Mouse (Mus musculus) embryonic facial prominence, embryonic 12.5 days (tissue): ENCODE data around the gene A630089N07Rik. TPM values are rescaled to one million over a fixed set of nuclear protein-coding genes. Genes with fewer than 3 reads are reported as not detected.

ENCODE experiments used
- ATAC-seq: fragments of 200-750 bp; cut with Nextera tagmentation; 2 replicates; pipeline ENCODE4 v1.8.0; 2017; ENCODE audit not compliant: insufficient number of reproducible peaks, insufficient read depth, low FRiP score, low TSS enrichment
- H3K27ac ChIP-seq: fragments of 300-500 bp; sonication (generic); 2 replicates; pipeline ENCODE4 v1.5.1; 2016; ENCODE audit warnings: mild to moderate bottlenecking
- H3K27me3 ChIP-seq: fragments of 300-500 bp; sonication (generic); 2 replicates; pipeline ENCODE4 v1.6.1; 2016; ENCODE audit warnings: mild to moderate bottlenecking, moderate library complexity
- H3K36me3 ChIP-seq: fragments of 300-500 bp; sonication (generic); 2 replicates; pipeline ENCODE4 v1.6.1; 2016; ENCODE audit warnings: mild to moderate bottlenecking
- H3K4me1 ChIP-seq: fragments of 300-500 bp; sonication (generic); 2 replicates; pipeline ENCODE4 v1.6.1; 2016
- H3K4me2 ChIP-seq: fragments of 300-500 bp; sonication (generic); replicated peaks from 2 replicates; pipeline ENCODE4 v1.6.1; 2016; ENCODE audit warnings: mild to moderate bottlenecking, moderate library complexity
- H3K4me3 ChIP-seq: fragments of 300-500 bp; sonication (generic); 2 replicates; pipeline ENCODE4 v1.5.1; 2016; ENCODE audit warnings: mild to moderate bottlenecking
- H3K9ac ChIP-seq: fragments of 300-500 bp; sonication (generic); 2 replicates; pipeline ENCODE4 v1.6.1; 2016; ENCODE audit warnings: mild to moderate bottlenecking, moderate library complexity
- H3K9me3 ChIP-seq: fragments of 300-500 bp; sonication (generic); 2 replicates; pipeline ENCODE4 v1.6.1; 2016; ENCODE audit warnings: mild to moderate bottlenecking, moderate library complexity
- WGBS: fragments of 180-500 bp; shearing (Covaris S2); methylation state at CpG from one replicate; pipeline ENCODE4 v1.1.7; 2016; 5-methylcytosine and 5-hydroxymethylcytosine counted together
- polyA plus RNA-seq: library from polyadenylated mRNA; unstranded; fragments of >200 nt; fragmentation: Nextera tagmentation; extraction: Ambion mirVana; gene quantifications from 2 replicates; pipeline ENCODE4 v1.2.1, GENCODE M21; 2016

A630089N07Rik gene
- polyA plus RNA-seq, 1 experiment from 2014 or later = 31.3 TPM

GRCm38 (mm10) chr16:97961381-97962150 is 120.7 kb downstream of the A630089N07Rik start:
- Histone ChIP-seq H3K27ac (peak overlapping the region; percentile 95), H3K4me3 (peak overlapping the region; percentile 90), H3K9ac (peak overlapping the region; percentile 89), H3K27me3 (no peaks in the 10 kb centered on the region), H3K4me2 (peak overlapping the region; percentile 89), H3K4me1 (peaks cover 12% of the 10 kb centered on the region; the same call in 1 of the 2 replicates), H3K9me3 (no peaks in the 10 kb centered on the region), H3K36me3 (no peaks in the 10 kb centered on the region)
- WGBS = 11% methylated on average over 27 of the region's 36 CpGs
- ATAC-seq = peak; percentile 22; the same call in 1 of the 2 replicates

DNA sequence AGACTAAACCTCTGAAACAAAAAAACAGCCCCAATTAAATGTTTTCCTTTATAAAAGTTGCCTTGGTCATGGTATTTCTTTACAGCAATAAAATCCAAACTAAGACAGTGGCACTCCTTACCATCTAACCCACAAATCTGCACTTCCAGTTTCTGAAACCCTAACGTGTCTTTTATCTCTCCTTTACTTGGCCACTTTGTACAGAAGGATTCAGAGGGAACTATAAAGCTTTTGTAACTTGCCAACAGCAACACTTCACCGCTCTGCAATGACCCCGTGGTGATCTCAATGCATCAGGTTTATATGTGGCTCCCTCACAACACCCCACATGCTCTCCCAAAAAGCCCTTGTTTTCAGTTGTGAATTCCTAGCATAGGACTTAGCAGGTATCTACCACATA is 121.9 kb downstream of the A630089N07Rik start:
- ATAC-seq = no peak
- WGBS = 94% methylated on average over 3 of the region's 3 CpGs
- H3K9me3 ChIP-seq = no peaks in the 10 kb centered on the region
- no peak overlapping the region for H3K9ac ChIP-seq
- H3K4me1 ChIP-seq = peaks cover 12% of the 10 kb centered on the region; the same call in 1 of the 2 replicates
- peaks cover 9% of the 10 kb centered on the region; the same call in 1 of the 2 replicates for H3K36me3 ChIP-seq
- H3K27me3 ChIP-seq = no peaks in the 10 kb centered on the region
- no peak overlapping the region for H3K4me3 ChIP-seq
- no peak overlapping the region for H3K27ac ChIP-seq
- H3K4me2 ChIP-seq = no peak overlapping the region

GRCm38 (mm10) chr16:97958401-97958973 is 123.8 kb downstream of the A630089N07Rik start:
- ATAC-seq = no peak
- Histone ChIP-seq H3K4me1 (peaks cover 12% of the 10 kb centered on the region; the same call in 1 of the 2 replicates), H3K27ac (no peak overlapping the region), H3K36me3 (peaks cover 9% of the 10 kb centered on the region; the same call in 1 of the 2 replicates), H3K9me3 (no peaks in the 10 kb centered on the region), H3K27me3 (no peaks in the 10 kb centered on the region), H3K4me3 (no peak overlapping the region), H3K4me2 (no peak overlapping the region), H3K9ac (no peak overlapping the region)

GRCm38 (mm10) chr16:97957626-97958025 is 124.6 kb downstream of the A630089N07Rik start:
- Histone ChIP-seq H3K27ac (no peak overlapping the region), H3K4me1 (peaks cover 12% of the 10 kb centered on the region; the same call in 1 of the 2 replicates)
- ATAC-seq = no peak

DNA sequence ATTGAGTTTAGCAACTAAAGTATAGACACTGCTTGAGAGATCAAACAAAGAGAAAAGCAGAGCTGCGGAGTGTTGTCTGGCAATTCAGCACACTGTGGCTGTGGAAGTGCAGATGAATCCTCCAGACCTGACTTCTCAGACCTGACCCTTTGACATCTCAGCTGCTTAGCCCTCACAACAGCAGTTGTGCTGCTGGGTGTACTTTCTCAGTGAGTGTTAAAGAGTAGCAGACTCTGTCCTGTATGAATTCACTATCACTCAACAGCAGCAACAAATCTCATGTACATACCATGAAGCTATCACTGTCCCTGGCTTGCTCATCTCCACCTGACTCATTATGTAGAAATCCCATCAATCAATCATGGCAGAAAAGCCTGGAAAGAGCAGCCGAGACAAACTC is 126.2 kb downstream of the A630089N07Rik start:
- 90% methylated on average over 2 of the region's 2 CpGs for WGBS
- ATAC-seq = no peak
- H3K27me3 ChIP-seq = no peaks in the 10 kb centered on the region
- H3K27ac ChIP-seq = no peak overlapping the region
- H3K4me1 ChIP-seq = peaks cover 8% of the 10 kb centered on the region; the same call in 1 of the 2 replicates
- H3K4me2 ChIP-seq = no peak overlapping the region
- no peak overlapping the region for H3K9ac ChIP-seq
- no peak overlapping the region for H3K4me3 ChIP-seq
- H3K9me3 ChIP-seq = no peaks in the 10 kb centered on the region
- H3K36me3 ChIP-seq = peaks cover 29% of the 10 kb centered on the region

More at GRCm38 (mm10) chr16:97957626-97958025, 124.6 kb downstream of the A630089N07Rik start:
- Histone ChIP-seq H3K4me2 (no peak overlapping the region), H3K36me3 (peaks cover 13% of the 10 kb centered on the region), H3K27me3 (no peaks in the 10 kb centered on the region), H3K9ac (no peak overlapping the region), H3K4me3 (no peak overlapping the region), H3K9me3 (no peaks in the 10 kb centered on the region)

- no peak for ATAC-seq
- H3K9me3 ChIP-seq = no peaks in the 10 kb centered on the region
- no peak overlapping the region for H3K9ac ChIP-seq
- no peak overlapping the region for H3K27ac ChIP-seq
- 94% methylated on average over 2 of the region's 2 CpGs for WGBS
- no peaks in the 10 kb centered on the region for H3K27me3 ChIP-seq
- H3K4me1 ChIP-seq = peaks cover 8% of the 10 kb centered on the region; the same call in 1 of the 2 replicates
- H3K4me3 ChIP-seq = no peak overlapping the region
- peaks cover 50% of the 10 kb centered on the region for H3K36me3 ChIP-seq
- H3K4me2 ChIP-seq = no peak overlapping the region
Measured at GRCm38 (mm10) chr16:97953300-97953699, 128.9 kb downstream of the A630089N07Rik start.

- Histone ChIP-seq H3K4me2 (no peak overlapping the region), H3K4me1 (peaks cover 5% of the 10 kb centered on the region; the same call in 1 of the 2 replicates), H3K27me3 (no peaks in the 10 kb centered on the region), H3K9me3 (no peaks in the 10 kb centered on the region), H3K4me3 (no peak overlapping the region), H3K27ac (no peak overlapping the region), H3K36me3 (peaks cover 50% of the 10 kb centered on the region), H3K9ac (no peak overlapping the region)
- WGBS = 86% methylated on average over 9 of the region's 9 CpGs
- ATAC-seq = no peak
Measured at GRCm38 (mm10) chr16:97952801-97953200, 129.4 kb downstream of the A630089N07Rik start.

DNA sequence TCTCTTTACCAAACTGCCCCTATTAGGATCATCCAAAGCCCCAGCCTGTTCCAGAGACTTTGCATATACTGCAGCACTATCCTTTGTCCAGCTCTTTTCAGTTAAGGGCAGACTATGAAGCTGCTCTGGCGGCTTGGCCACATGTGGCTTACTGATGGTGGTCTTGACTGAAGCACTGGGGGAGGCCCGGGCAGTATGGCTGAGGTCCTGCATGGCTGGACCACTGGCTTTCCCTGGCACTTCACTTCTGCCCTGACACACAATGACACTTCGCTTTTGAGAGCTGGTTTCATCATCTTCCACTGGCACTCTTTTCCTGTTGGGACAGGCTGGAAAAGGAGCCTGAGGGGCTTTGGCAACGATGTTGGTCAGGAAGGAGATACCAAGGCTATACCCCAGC is 129.9 kb downstream of the A630089N07Rik start:
- H3K9me3 ChIP-seq = no peaks in the 10 kb centered on the region
- no peak overlapping the region for H3K4me2 ChIP-seq
- H3K4me3 ChIP-seq = no peak overlapping the region
- no peak overlapping the region for H3K9ac ChIP-seq
- H3K36me3 ChIP-seq = peaks cover 50% of the 10 kb centered on the region
- no peak overlapping the region for H3K27ac ChIP-seq
- WGBS = 89% methylated on average over 4 of the region's 4 CpGs
- no peak for ATAC-seq
- H3K4me1 ChIP-seq = peaks cover 2% of the 10 kb centered on the region; the same call in 1 of the 2 replicates
- no peaks in the 10 kb centered on the region for H3K27me3 ChIP-seq

Other genes with a start within 250 kb of the A630089N07Rik start
- 15.7 and 18.3 TPM in 2 replicates for gene Prdm15, start 230.6 kb downstream of the A630089N07Rik start, polyA plus RNA-seq
- 16.1 and 19.8 TPM in 2 replicates for gene C2cd2, start 119.9 kb downstream of the A630089N07Rik start, polyA plus RNA-seq
- gene Zbtb21, start 119.8 kb downstream of the A630089N07Rik start, polyA plus RNA-seq = 14.2 and 16.7 TPM in 2 replicates
- gene B230307C23Rik, start 85.1 kb downstream of the A630089N07Rik start, polyA plus RNA-seq = 17.6 and 30.4 TPM in 2 replicates